Mouse (Mus musculus) forebrain, postnatal 0 days (tissue): ENCODE results near the gene Tesc. TPM values are rescaled to one million over a fixed set of nuclear protein-coding genes. Genes with fewer than 3 reads are reported as not detected.
A peak's percentile ranks its signal among the peaks of the same experiment; 100 is the strongest.

ENCODE experiments used
- ATAC-seq: fragments of 200-750 bp; cut with Nextera tagmentation; 2 replicates; pipeline ENCODE4 v1.8.0; 2017; ENCODE audit warnings: mild to moderate bottlenecking, moderate library complexity
- DNase-seq: peaks from one replicate; pipeline ENCODE4 v3.0.0-alpha.2; 2015
- H3K27ac ChIP-seq: fragments of 300-500 bp; sonication (generic); 2 replicates; pipeline ENCODE4 v1.5.1; 2014; ENCODE audit warnings: low read depth, mild to moderate bottlenecking, antibody characterized with exemption, low read length, moderate library complexity, mixed read lengths
- H3K27me3 ChIP-seq: fragments of 300-500 bp; sonication (generic); 2 replicates; pipeline ENCODE4 v1.6.1; 2014; ENCODE audit warnings: mild to moderate bottlenecking, low read length, mixed read lengths; ENCODE audit not compliant: insufficient read depth
- H3K36me3 ChIP-seq: fragments of 300-500 bp; sonication (generic); 2 replicates; pipeline ENCODE4 v1.6.1; 2014; ENCODE audit warnings: mild to moderate bottlenecking, moderate library complexity; ENCODE audit not compliant: insufficient read depth
- H3K4me1 ChIP-seq: fragments of 300-500 bp; sonication (generic); 2 replicates; pipeline ENCODE4 v1.6.1; 2014; ENCODE audit warnings: antibody characterized with exemption; ENCODE audit not compliant: insufficient read depth
- H3K4me2 ChIP-seq: fragments of 300-500 bp; sonication (generic); 2 replicates; pipeline ENCODE4 v1.6.1; 2014; ENCODE audit warnings: low read depth, mild to moderate bottlenecking, moderate library complexity
- H3K4me3 ChIP-seq: fragments of 300-500 bp; sonication (generic); 2 replicates; pipeline ENCODE4 v1.5.1; 2014; ENCODE audit warnings: low read depth, low read length, mixed read lengths
- H3K9ac ChIP-seq: fragments of 300-500 bp; sonication (generic); 2 replicates; pipeline ENCODE4 v1.6.1; 2014; ENCODE audit warnings: mild to moderate bottlenecking
- H3K9me3 ChIP-seq: fragments of 300-500 bp; sonication (generic); 2 replicates; pipeline ENCODE4 v1.6.1; 2016; ENCODE audit warnings: low read length
- CTCF ChIP-seq: sonication (generic); IDR thresholded peaks from 2 replicates; pipeline ENCODE4 v1.5.1; 2016; ENCODE audit warnings: antibody characterized with exemption, control low read depth, low read depth
- WGBS: fragments of 180-500 bp; shearing (Covaris S2); extraction: QIAGEN DNeasy Blood & Tissue Kit; methylation state at CpG from one replicate; pipeline ENCODE4 v1.1.7; 2014; 5-methylcytosine and 5-hydroxymethylcytosine counted together
- polyA plus RNA-seq: library from polyadenylated mRNA; unstranded; fragments of >200 nt; fragmentation: Nextera tagmentation; extraction: Ambion mirVana; gene quantifications from 2 replicates; pipeline ENCODE4 v1.2.1, GENCODE M21; 2015
- total RNA-seq: library from RNA; depleted of rRNA; stranded (reverse); fragments of >200 nt; gene quantifications from 2 replicates; pipeline ENCODE4 v1.2.3, GENCODE M21; 2014; rRNA removed

The Tesc gene
- total RNA-seq (8.5 and 13.0 TPM in 2 replicates), polyA plus RNA-seq (12.2 and 19.9 TPM in 2 replicates)

GRCm38 (mm10) chr5:118027698-118028190 lies at the start of gene Tesc:
TSS of gene Tesc (plus strand) at chr5:118027743.
- Histone ChIP-seq H3K4me3 (peak within 1 kb of the TSS; percentile 63), H3K27me3 (peaks cover 35% of the 10 kb centered on the region), H3K27ac (no peak within 1 kb of the TSS), H3K36me3 (no peaks in the 10 kb centered on the region), H3K9ac (peak within 1 kb of the TSS; percentile 46), H3K4me2 (peak within 1 kb of the TSS; percentile 100), H3K9me3 (no peaks in the 10 kb centered on the region), H3K4me1 (no peaks in the 10 kb centered on the region; the same call in 1 of the 2 replicates)
- WGBS: under 1% methylated on average over 46 of the region's 63 CpGs
- TF ChIP-seq CTCF: no peak
- no peak for DNase-seq
- ATAC-seq: peak; percentile 29; the same call in 1 of the 2 replicates

GRCm38 (mm10) chr5:117978159-117978697 lies 49.3 kb upstream of the Tesc start:
- 33% methylated on average over 17 of the region's 17 CpGs for WGBS
- DNase-seq: no peak

GRCm38 (mm10) chr5:117979082-117979481 lies 48.5 kb upstream of the Tesc start:
- no peak for DNase-seq
- Histone ChIP-seq H3K9ac (0 out of 2 replicates have a peak overlapping the region, but pooled peaks have one; percentile 99), H3K27me3 (no peaks in the 10 kb centered on the region), H3K4me2 (peak overlapping the region; percentile 67; the same call in 1 of the 2 replicates), H3K4me3 (peak overlapping the region; percentile 100; the same call in 1 of the 2 replicates), H3K27ac (no peak overlapping the region), H3K9me3 (no peaks in the 10 kb centered on the region), H3K4me1 (0 out of 2 replicates have a peak, but pooled peaks cover 7% of the 10 kb centered on the region), H3K36me3 (peaks cover 43% of the 10 kb centered on the region)
- ATAC-seq: no peak
- TF ChIP-seq CTCF: no peak
- 42% methylated on average over 5 of the region's 5 CpGs for WGBS

More at GRCm38 (mm10) chr5:117978159-117978697, 49.3 kb upstream of the Tesc start:
- Histone ChIP-seq H3K9ac (peak overlapping the region; percentile 99), H3K4me2 (peak overlapping the region; percentile 67), H3K4me1 (0 out of 2 replicates have a peak, but pooled peaks cover 7% of the 10 kb centered on the region), H3K4me3 (peak overlapping the region; percentile 100), H3K9me3 (no peaks in the 10 kb centered on the region), H3K27me3 (no peaks in the 10 kb centered on the region), H3K36me3 (peaks cover 35% of the 10 kb centered on the region), H3K27ac (peak overlapping the region; percentile 92)
- TF ChIP-seq CTCF: no peak
- ATAC-seq: no peak

GRCm38 (mm10) chr5:117980921-117981320 lies 46.6 kb upstream of the Tesc start:
- no peak for ATAC-seq
- no peak for TF ChIP-seq CTCF
- no peaks in the 10 kb centered on the region for H3K27me3 ChIP-seq
- H3K27ac ChIP-seq: no peak overlapping the region
- no peak overlapping the region for H3K4me2 ChIP-seq
- peaks cover 54% of the 10 kb centered on the region for H3K36me3 ChIP-seq
- 95% methylated on average over 8 of the region's 8 CpGs for WGBS
- no peak overlapping the region for H3K4me3 ChIP-seq
- H3K9ac ChIP-seq: no peak overlapping the region
- H3K4me1 ChIP-seq: 0 out of 2 replicates have a peak, but pooled peaks cover 7% of the 10 kb centered on the region
- no peak for DNase-seq
- no peaks in the 10 kb centered on the region for H3K9me3 ChIP-seq

- Histone ChIP-seq H3K4me1 (0 out of 2 replicates have a peak, but pooled peaks cover 7% of the 10 kb centered on the region), H3K4me2 (no peak overlapping the region), H3K9me3 (no peaks in the 10 kb centered on the region), H3K27ac (no peak overlapping the region), H3K27me3 (no peaks in the 10 kb centered on the region), H3K4me3 (no peak overlapping the region), H3K9ac (no peak overlapping the region), H3K36me3 (peaks cover 62% of the 10 kb centered on the region)
- 85% methylated on average over 5 of the region's 5 CpGs for WGBS
- TF ChIP-seq CTCF: no peak
- DNase-seq (no peak), ATAC-seq (no peak)
Measured at GRCm38 (mm10) chr5:117981943-117982342, 45.6 kb upstream of the Tesc start.

GRCm38 (mm10) chr5:117986327-117986726 lies 41.2 kb upstream of the Tesc start:
- H3K4me1 ChIP-seq: no peaks in the 10 kb centered on the region
- no peak overlapping the region for H3K27ac ChIP-seq
- DNase-seq (no peak), ATAC-seq (no peak)
- no peaks in the 10 kb centered on the region for H3K27me3 ChIP-seq
- peaks cover 89% of the 10 kb centered on the region for H3K36me3 ChIP-seq
- H3K4me2 ChIP-seq: no peak overlapping the region
- no peak overlapping the region for H3K9ac ChIP-seq
- no peak overlapping the region for H3K4me3 ChIP-seq
- no peaks in the 10 kb centered on the region for H3K9me3 ChIP-seq
- no peak for TF ChIP-seq CTCF
- 76% methylated on average over 4 of the region's 4 CpGs for WGBS

GRCm38 (mm10) chr5:117987891-117988290 lies 39.7 kb upstream of the Tesc start:
- H3K9ac ChIP-seq: no peak overlapping the region
- WGBS: 94% methylated on average over 3 of the region's 3 CpGs
- no peaks in the 10 kb centered on the region for H3K27me3 ChIP-seq
- H3K27ac ChIP-seq: no peak overlapping the region
- H3K4me3 ChIP-seq: no peak overlapping the region
- DNase-seq: no peak
- H3K36me3 ChIP-seq: peaks cover 87% of the 10 kb centered on the region
- no peak for ATAC-seq
- no peaks in the 10 kb centered on the region for H3K9me3 ChIP-seq
- H3K4me2 ChIP-seq: no peak overlapping the region
- no peaks in the 10 kb centered on the region for H3K4me1 ChIP-seq
- no peak for TF ChIP-seq CTCF
